Mouse (Mus musculus) urinary bladder, postnatal 25 days (tissue): ENCODE measurements around the gene Tbx3.

ENCODE experiments used
- DNase-seq: peaks from one replicate; pipeline ENCODE4 v3.0.0; 2022; ENCODE audit warnings: low spot score

Tbx3 gene

GRCm38 (mm10) chr5:119708850-119709585 lies 38.5 kb downstream of the Tbx3 start:
- DNase-seq, result no peak

GRCm38 (mm10) chr5:119709826-119710559 lies 39.5 kb downstream of the Tbx3 start:
- no peak for DNase-seq

GRCm38 (mm10) chr5:119710756-119711155 lies 40.3 kb downstream of the Tbx3 start:
- DNase-seq, result no peak

- no peak for DNase-seq
Observed at GRCm38 (mm10) chr5:119711626-119712025, 41.2 kb downstream of the Tbx3 start.

GRCm38 (mm10) chr5:119712679-119713246 lies 42.3 kb downstream of the Tbx3 start:
- peak; percentile 90 for DNase-seq

GRCm38 (mm10) chr5:119720471-119721265 lies 50.2 kb downstream of the Tbx3 start:
- no peak for DNase-seq

GRCm38 (mm10) chr5:119732978-119733377 lies 62.5 kb downstream of the Tbx3 start:
- no peak for DNase-seq
